Mouse (Mus musculus) neural tube, embryonic 15.5 days (tissue): ENCODE measurements around the gene Sgms1. TPM values are rescaled to one million over a fixed set of nuclear protein-coding genes. Genes with fewer than 3 reads are reported as not detected.
A peak's percentile ranks its signal among the peaks of the same experiment; 100 is the strongest.

ENCODE experiments used
- ATAC-seq: fragments of 200-750 bp; cut with Nextera tagmentation; 2 replicates; pipeline ENCODE4 v1.8.0; 2017; ENCODE audit warnings: mild to moderate bottlenecking, moderate TSS enrichment, moderate library complexity; ENCODE audit not compliant: low FRiP score
- H3K27ac ChIP-seq: fragments of 300-500 bp; sonication (generic); replicated peaks from 2 replicates; pipeline ENCODE4 v1.5.1; 2015; ENCODE audit warnings: mild to moderate bottlenecking, inconsistent platforms
- H3K27me3 ChIP-seq: fragments of 300-500 bp; sonication (generic); replicated peaks from 2 replicates; pipeline ENCODE4 v1.6.1; 2015; ENCODE audit warnings: inconsistent platforms
- H3K36me3 ChIP-seq: fragments of 300-500 bp; sonication (generic); 2 replicates; pipeline ENCODE4 v1.6.1; 2015; ENCODE audit warnings: inconsistent platforms
- H3K4me1 ChIP-seq: fragments of 300-500 bp; sonication (generic); 2 replicates; pipeline ENCODE4 v1.6.1; 2015; ENCODE audit warnings: inconsistent platforms
- H3K4me2 ChIP-seq: fragments of 300-500 bp; sonication (generic); 2 replicates; pipeline ENCODE4 v1.6.1; 2015; ENCODE audit warnings: inconsistent platforms, mild to moderate bottlenecking, moderate library complexity
- H3K4me3 ChIP-seq: fragments of 300-500 bp; sonication (generic); replicated peaks from 2 replicates; pipeline ENCODE4 v1.5.1; 2015; ENCODE audit warnings: mild to moderate bottlenecking, inconsistent platforms
- H3K9ac ChIP-seq: fragments of 300-500 bp; sonication (generic); replicated peaks from 2 replicates; pipeline ENCODE4 v1.6.1; 2015; ENCODE audit warnings: mild to moderate bottlenecking, inconsistent platforms
- H3K9me3 ChIP-seq: fragments of 300-500 bp; sonication (generic); replicated peaks from 2 replicates; pipeline ENCODE4 v1.6.1; 2016; ENCODE audit warnings: inconsistent platforms
- WGBS: fragments of 180-500 bp; shearing (Covaris S2); methylation state at CpG from one replicate; pipeline ENCODE4 v1.1.7; 2015; ENCODE audit warnings: mixed read lengths; 5-methylcytosine and 5-hydroxymethylcytosine counted together
- polyA plus RNA-seq: library from polyadenylated mRNA; unstranded; fragments of >200 nt; fragmentation: Nextera tagmentation; extraction: Ambion mirVana; gene quantifications from 2 replicates; pipeline ENCODE4 v1.2.1, GENCODE M21; 2015

The Sgms1 gene
- polyA plus RNA-seq, 1 experiment from 2014 or later = 24.6 TPM

DNA sequence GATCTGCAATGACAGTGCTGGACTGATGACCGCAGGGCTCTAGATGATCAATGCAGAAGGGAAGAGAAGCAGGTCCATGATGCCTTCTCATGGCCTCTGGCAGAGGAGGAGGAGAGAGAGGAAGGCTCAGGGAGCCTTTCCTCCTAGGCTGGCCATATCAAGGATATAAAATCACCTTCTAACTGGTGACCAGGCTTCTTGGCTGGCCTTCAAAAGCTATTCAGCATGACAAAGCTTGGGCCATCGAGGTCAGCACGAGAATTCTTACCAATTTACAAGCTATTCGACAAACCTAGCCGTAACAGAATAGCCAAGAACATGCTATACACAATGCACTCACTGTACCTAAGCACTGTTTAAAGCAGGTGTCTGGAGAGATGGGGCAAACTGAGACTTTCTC lies 159.7 kb downstream of the Sgms1 start:
- no peaks in the 10 kb centered on the region for H3K36me3 ChIP-seq
- no peaks in the 10 kb centered on the region for H3K27me3 ChIP-seq
- H3K9me3 ChIP-seq = no peaks in the 10 kb centered on the region
- H3K27ac ChIP-seq = no peak overlapping the region
- 85% methylated on average over 5 of the region's 5 CpGs for WGBS
- no peak overlapping the region for H3K4me2 ChIP-seq
- no peak overlapping the region for H3K9ac ChIP-seq
- H3K4me1 ChIP-seq = no peaks in the 10 kb centered on the region; the same call in 1 of the 2 replicates
- no peak for ATAC-seq
- H3K4me3 ChIP-seq = no peak overlapping the region

- Histone ChIP-seq H3K9me3 (no peaks in the 10 kb centered on the region), H3K4me2 (no peak overlapping the region), H3K4me1 (no peaks in the 10 kb centered on the region; the same call in 1 of the 2 replicates), H3K9ac (no peak overlapping the region), H3K4me3 (no peak overlapping the region), H3K36me3 (no peaks in the 10 kb centered on the region), H3K27me3 (no peaks in the 10 kb centered on the region), H3K27ac (no peak overlapping the region)
- 78% methylated on average over 2 of the region's 2 CpGs for WGBS
- ATAC-seq = no peak
Measured at GRCm38 (mm10) chr19:32227175-32227574, 162.3 kb downstream of the Sgms1 start.

DNA sequence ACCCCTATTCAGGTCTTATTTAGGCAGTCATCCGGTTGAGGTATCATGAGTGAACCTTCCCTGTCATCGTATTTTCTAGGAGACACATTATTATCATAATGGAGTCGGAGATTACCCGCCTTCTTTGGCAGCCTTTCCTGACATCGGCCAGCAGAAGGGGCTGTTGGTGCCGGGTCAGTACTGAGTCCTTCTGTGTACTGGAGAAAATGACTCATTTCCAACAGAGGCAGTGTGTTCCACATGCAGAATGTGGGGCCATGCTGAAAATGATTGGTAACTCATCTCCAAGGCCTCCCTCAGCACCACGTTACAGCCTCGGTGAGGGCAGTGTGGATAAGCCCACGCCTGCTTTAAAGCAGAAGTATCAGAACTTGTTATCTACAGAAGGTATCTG lies 164.4 kb downstream of the Sgms1 start:
- H3K4me2 ChIP-seq = no peak overlapping the region
- H3K9ac ChIP-seq = no peak overlapping the region
- H3K4me1 ChIP-seq = peaks cover 5% of the 10 kb centered on the region; the same call in 1 of the 2 replicates
- no peaks in the 10 kb centered on the region for H3K9me3 ChIP-seq
- ATAC-seq = no peak
- H3K36me3 ChIP-seq = no peaks in the 10 kb centered on the region
- H3K4me3 ChIP-seq = no peak overlapping the region
- no peak overlapping the region for H3K27ac ChIP-seq
- no peaks in the 10 kb centered on the region for H3K27me3 ChIP-seq
- 63% methylated on average over 9 of the region's 9 CpGs for WGBS

GRCm38 (mm10) chr19:32224318-32225096 lies 165.0 kb downstream of the Sgms1 start:
- no peaks in the 10 kb centered on the region for H3K9me3 ChIP-seq
- 79% methylated on average over 2 of the region's 2 CpGs for WGBS
- no peaks in the 10 kb centered on the region for H3K36me3 ChIP-seq
- no peak overlapping the region for H3K9ac ChIP-seq
- H3K27ac ChIP-seq = no peak overlapping the region
- H3K4me3 ChIP-seq = no peak overlapping the region
- peaks cover 5% of the 10 kb centered on the region; the same call in 1 of the 2 replicates for H3K4me1 ChIP-seq
- no peak for ATAC-seq
- H3K27me3 ChIP-seq = no peaks in the 10 kb centered on the region
- no peak overlapping the region for H3K4me2 ChIP-seq

DNA sequence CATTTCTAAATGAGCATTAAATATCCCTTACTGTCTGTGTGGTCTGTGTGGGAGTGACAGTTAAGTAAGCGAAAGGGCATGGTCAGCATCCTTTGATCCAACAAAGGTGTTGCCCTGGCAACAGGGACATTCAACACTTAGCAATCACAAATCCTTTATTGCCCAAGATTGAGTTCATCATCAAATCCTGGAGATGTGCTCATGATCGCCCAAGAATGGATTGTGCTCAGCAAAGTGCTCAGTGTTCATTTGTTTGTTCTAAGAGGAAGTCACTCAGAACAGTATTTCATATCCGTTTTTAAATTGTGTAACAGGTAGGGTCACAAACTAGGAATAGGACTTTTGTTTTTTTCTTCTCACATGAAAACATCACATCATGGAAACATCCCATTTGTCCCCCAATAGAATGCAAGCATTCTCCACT lies 165.8 kb downstream of the Sgms1 start:
- Histone ChIP-seq H3K4me1 (peaks cover 5% of the 10 kb centered on the region; the same call in 1 of the 2 replicates), H3K4me3 (no peak overlapping the region), H3K4me2 (no peak overlapping the region), H3K9me3 (no peaks in the 10 kb centered on the region), H3K27me3 (no peaks in the 10 kb centered on the region), H3K36me3 (no peaks in the 10 kb centered on the region), H3K9ac (no peak overlapping the region), H3K27ac (no peak overlapping the region)
- no peak for ATAC-seq
- WGBS = 73% methylated on average over 3 of the region's 3 CpGs

GRCm38 (mm10) chr19:32222083-32222482 lies 167.4 kb downstream of the Sgms1 start:
- no peak for ATAC-seq
- Histone ChIP-seq H3K27ac (no peak overlapping the region), H3K36me3 (no peaks in the 10 kb centered on the region), H3K4me2 (no peak overlapping the region), H3K9ac (no peak overlapping the region), H3K27me3 (no peaks in the 10 kb centered on the region), H3K4me1 (peaks cover 5% of the 10 kb centered on the region; the same call in 1 of the 2 replicates), H3K4me3 (no peak overlapping the region), H3K9me3 (no peaks in the 10 kb centered on the region)
- 92% methylated on average over 11 of the region's 11 CpGs for WGBS

- Histone ChIP-seq H3K9ac (no peak overlapping the region), H3K27ac (no peak overlapping the region), H3K4me1 (peaks cover 5% of the 10 kb centered on the region; the same call in 1 of the 2 replicates), H3K36me3 (no peaks in the 10 kb centered on the region), H3K27me3 (no peaks in the 10 kb centered on the region), H3K9me3 (no peaks in the 10 kb centered on the region), H3K4me2 (no peak overlapping the region), H3K4me3 (no peak overlapping the region)
- WGBS = 85% methylated on average over 2 of the region's 2 CpGs
- ATAC-seq = no peak
Measured at GRCm38 (mm10) chr19:32220991-32221390, 168.5 kb downstream of the Sgms1 start.

DNA sequence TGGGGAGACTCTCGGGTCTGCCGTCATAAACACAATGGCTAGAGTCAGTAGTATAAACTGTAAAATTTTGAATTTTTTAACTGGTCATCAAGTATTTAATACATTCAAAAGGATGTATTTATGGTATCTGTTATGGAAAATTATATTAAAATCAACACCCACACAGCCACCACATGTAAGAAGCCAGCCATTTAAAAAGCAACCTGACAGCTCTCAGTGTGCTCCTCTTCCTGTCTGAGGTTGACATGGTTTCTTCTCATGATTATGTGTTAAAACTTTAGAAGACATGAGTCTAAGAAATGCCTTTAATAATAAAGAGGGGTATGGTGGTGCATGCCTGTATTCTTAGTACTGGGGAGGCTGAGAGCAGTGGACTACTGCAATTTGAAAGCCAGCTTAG lies 172.8 kb downstream of the Sgms1 start:
- Histone ChIP-seq H3K4me1 (peaks cover 5% of the 10 kb centered on the region; the same call in 1 of the 2 replicates), H3K36me3 (no peaks in the 10 kb centered on the region), H3K27ac (no peak overlapping the region), H3K27me3 (no peaks in the 10 kb centered on the region), H3K9ac (no peak overlapping the region), H3K4me3 (no peak overlapping the region), H3K4me2 (no peak overlapping the region), H3K9me3 (0 out of 2 replicates have a peak, but pooled peaks cover 8% of the 10 kb centered on the region)
- ATAC-seq = no peak
- 93% methylated on average over 2 of the region's 2 CpGs for WGBS

DNA sequence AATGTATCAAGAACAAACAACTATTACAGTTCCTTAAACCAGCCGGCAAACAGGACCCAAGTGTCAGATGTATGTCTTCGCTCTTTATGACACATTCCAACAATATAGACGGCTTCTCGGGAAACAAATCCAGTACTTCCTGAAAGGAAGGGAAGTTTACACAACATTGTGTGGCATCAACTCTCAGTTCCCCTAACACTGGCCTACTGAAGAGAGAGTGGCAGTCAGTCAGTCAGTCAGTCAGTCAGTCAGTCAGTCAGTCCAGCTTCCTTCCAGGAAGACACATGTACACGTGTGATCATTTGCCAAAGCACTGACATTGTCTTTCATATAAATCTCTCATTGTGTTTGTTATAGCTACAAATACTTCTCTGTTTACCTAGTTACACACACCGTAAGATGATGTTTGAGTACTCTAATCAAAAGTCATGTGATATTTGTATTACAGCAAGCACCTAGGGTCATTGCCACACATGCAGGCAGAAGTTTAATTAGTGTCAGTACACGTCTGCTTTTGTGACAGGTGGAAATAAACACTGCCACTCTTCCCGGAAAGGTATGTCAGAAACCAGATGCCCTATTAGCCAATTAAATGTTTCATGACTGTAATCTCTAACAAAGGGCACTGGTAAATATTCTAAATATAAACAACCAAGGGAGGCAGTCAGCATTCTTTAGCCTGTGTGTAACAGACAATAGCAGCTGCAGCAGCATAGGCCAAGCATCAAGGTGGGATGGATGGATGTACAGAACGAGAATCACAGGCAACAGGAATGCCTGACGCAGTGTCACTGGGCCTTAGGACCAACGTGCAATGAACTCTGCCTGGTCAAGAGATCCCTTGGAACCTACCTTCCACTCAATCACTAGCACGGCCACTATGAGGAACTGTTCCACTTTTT lies 174.4 kb downstream of the Sgms1 start:
- H3K4me3 ChIP-seq = no peak overlapping the region
- 0 out of 2 replicates have a peak, but pooled peaks cover 8% of the 10 kb centered on the region for H3K9me3 ChIP-seq
- WGBS = 85% methylated on average over 12 of the region's 12 CpGs
- peaks cover 7% of the 10 kb centered on the region for H3K4me1 ChIP-seq
- no peaks in the 10 kb centered on the region for H3K36me3 ChIP-seq
- no peak overlapping the region for H3K4me2 ChIP-seq
- no peak overlapping the region for H3K9ac ChIP-seq
- no peak for ATAC-seq
- 0 out of 2 replicates have a peak, but pooled peaks cover 3% of the 10 kb centered on the region for H3K27me3 ChIP-seq
- no peak overlapping the region for H3K27ac ChIP-seq

DNA sequence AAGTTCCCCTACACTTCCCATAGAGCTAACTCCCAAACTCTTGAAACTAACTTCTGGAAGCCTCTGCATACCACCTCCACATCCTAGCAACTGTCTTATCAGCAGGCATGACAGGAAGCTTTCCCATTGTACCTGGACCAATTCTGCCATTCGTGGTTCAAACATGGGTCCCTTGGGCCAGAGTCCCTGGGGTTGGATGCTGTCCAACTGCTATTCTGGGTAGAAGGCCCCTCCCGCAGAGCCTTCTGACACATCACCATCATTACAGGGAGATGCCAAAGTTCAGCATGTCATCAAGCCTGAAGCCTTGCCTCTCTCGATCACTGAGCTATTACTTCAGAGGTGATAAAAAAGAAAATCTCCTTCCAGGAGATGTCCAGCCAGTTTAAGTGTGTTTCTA lies 175.9 kb downstream of the Sgms1 start:
- Histone ChIP-seq H3K27ac (no peak overlapping the region), H3K36me3 (no peaks in the 10 kb centered on the region), H3K4me1 (peaks cover 7% of the 10 kb centered on the region), H3K4me2 (no peak overlapping the region), H3K4me3 (no peak overlapping the region), H3K9me3 (0 out of 2 replicates have a peak, but pooled peaks cover 8% of the 10 kb centered on the region), H3K27me3 (0 out of 2 replicates have a peak, but pooled peaks cover 3% of the 10 kb centered on the region), H3K9ac (no peak overlapping the region)
- 78% methylated on average over 3 of the region's 3 CpGs for WGBS
- no peak for ATAC-seq

DNA sequence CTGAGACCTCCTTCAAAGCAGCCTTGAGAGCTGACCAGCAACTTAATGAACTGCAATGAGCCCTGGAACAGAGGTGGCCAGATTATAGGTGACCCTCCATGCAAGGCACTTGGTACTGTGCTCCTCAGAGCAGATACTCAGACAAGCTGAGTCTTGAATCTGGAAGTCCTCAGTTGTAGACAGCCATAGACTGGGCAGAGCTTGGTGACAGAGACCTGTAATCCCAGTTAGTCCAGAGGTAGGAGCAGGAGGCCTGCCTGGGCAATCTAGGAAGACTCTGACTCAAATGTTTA lies 178.3 kb downstream of the Sgms1 start:
- Histone ChIP-seq H3K9me3 (0 out of 2 replicates have a peak, but pooled peaks cover 8% of the 10 kb centered on the region), H3K4me3 (peak overlapping the region; percentile 27; the same call in 1 of the 2 replicates), H3K4me2 (peak overlapping the region; percentile 51), H3K36me3 (no peaks in the 10 kb centered on the region), H3K4me1 (peaks cover 7% of the 10 kb centered on the region), H3K27me3 (0 out of 2 replicates have a peak, but pooled peaks cover 3% of the 10 kb centered on the region), H3K27ac (no peak overlapping the region; the same call in 1 of the 2 replicates), H3K9ac (no peak overlapping the region)
- 0 out of 2 replicates have a peak, but pooled peaks have one; percentile 17 for ATAC-seq
